Mouse (Mus musculus) heart, adult 2 months (tissue): Measurements from ENCODE around the gene Rfx3. TPM values are rescaled to one million over a fixed set of nuclear protein-coding genes. Genes with fewer than 3 reads are reported as not detected.

ENCODE experiments used
- DNase-seq, 2 experiments: peaks; one replicate each; pipeline ENCODE4 v3.0.0; 2021
- H3K27ac ChIP-seq: fragments of 200-600 bp; 2 replicates; pipeline ENCODE4 v1.8.1; 2022
- H3K27me3 ChIP-seq: fragments of 200-500 bp; 2 replicates; pipeline ENCODE4 v1.6.1; 2012; ENCODE audit warnings: mild to moderate bottlenecking, low read length, inconsistent platforms, mixed read lengths; ENCODE audit not compliant: control insufficient read depth, insufficient read depth
- H3K36me3 ChIP-seq: fragments of 200-500 bp; 2 replicates; pipeline ENCODE4 v1.6.1; 2012; ENCODE audit warnings: low read length, inconsistent platforms; ENCODE audit not compliant: control insufficient read depth, insufficient read depth
- H3K4me1 ChIP-seq: fragments of 200-500 bp; 2 replicates; pipeline ENCODE4 v1.6.1; 2011; ENCODE audit warnings: low read length; ENCODE audit not compliant: control insufficient read depth, insufficient read depth
- H3K4me3 ChIP-seq: fragments of 200-600 bp; 2 replicates; pipeline ENCODE4 v1.8.1; 2022
- H3K79me2 ChIP-seq: fragments of 200-500 bp; replicated peaks from 2 replicates; pipeline ENCODE4 v1.6.1; 2012; ENCODE audit warnings: mild to moderate bottlenecking, inconsistent platforms, low read length, moderate library complexity, mixed read lengths; ENCODE audit not compliant: control insufficient read depth, insufficient read depth
- H3K9ac ChIP-seq: fragments of 200-500 bp; 2 replicates; pipeline ENCODE4 v1.6.1; 2012; ENCODE audit warnings: low read depth, mild to moderate bottlenecking, control low read depth, inconsistent platforms, low read length, mixed read lengths
- CTCF ChIP-seq: fragments of 200-600 bp; IDR thresholded peaks from 2 replicates; pipeline ENCODE4 v1.8.1; 2022; ENCODE audit warnings: antibody characterized with exemption, mild to moderate bottlenecking, moderate library complexity
- EP300 ChIP-seq: fragments of 200-500 bp; IDR thresholded peaks from 2 replicates; pipeline ENCODE4 v1.6.1; 2011; ENCODE audit warnings: low read depth, low read length, control low read depth; ENCODE audit not compliant: insufficient read depth
- POLR2A ChIP-seq: fragments of 200-500 bp; IDR thresholded peaks from 2 replicates; pipeline ENCODE4 v1.6.1; 2011; ENCODE audit warnings: mild to moderate bottlenecking, low read depth, low read length, control low read depth; ENCODE audit not compliant: insufficient read depth
- WGBS: fragments of 180-500 bp; shearing (Covaris S2); methylation state at CpG from one replicate; pipeline ENCODE4 v1.1.7; 2018; 5-methylcytosine and 5-hydroxymethylcytosine counted together
- intact Hi-C: fragments of 180-260 bp; cut with DNase I; formaldehyde crosslinking; loops from one replicate; pipeline ENCODE4 v1.15.1; 2025
- polyA plus RNA-seq: library from polyadenylated mRNA; depleted of rRNA; stranded (reverse); fragments of >200 nt; gene quantifications from 2 replicates; pipeline ENCODE4 v1.2.3, GENCODE M21; 2012
- total RNA-seq, 2 experiments: library from RNA; stranded (reverse); gene quantifications; 2 replicates each; pipeline ENCODE4 v1.2.3; 2021

Rfx3 gene
- total and polyA plus RNA-seq, 3 experiments: 1.2 to 3.1 (median 2.7) TPM

DNA sequence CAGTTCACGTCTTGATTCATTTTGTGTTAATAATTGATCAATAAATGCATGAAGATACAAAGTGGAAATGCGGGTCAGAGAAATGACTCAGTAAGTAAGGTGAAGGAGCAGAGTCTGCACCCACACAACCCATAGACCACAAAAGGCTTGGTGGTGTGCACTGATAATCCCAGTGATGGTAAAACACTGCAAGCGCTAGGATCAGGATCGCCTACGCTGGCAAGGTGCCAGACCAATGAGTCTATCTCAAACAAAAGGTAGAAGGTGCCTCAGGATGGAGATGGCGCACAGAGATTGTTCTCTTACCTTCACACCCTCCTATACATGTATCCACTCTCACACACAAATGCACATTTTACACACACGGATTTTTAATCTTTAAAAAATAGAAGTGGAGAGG, 18.2 kb downstream of the Rfx3 start:
- Histone ChIP-seq H3K79me2 (no peaks in the 10 kb centered on the region), H3K27me3 (no peaks in the 10 kb centered on the region), H3K9ac (no peak overlapping the region), H3K4me3 (no peak overlapping the region), H3K4me1 (no peaks in the 10 kb centered on the region), H3K27ac (no peak overlapping the region), H3K36me3 (no peaks in the 10 kb centered on the region)
- no peak for DNase-seq
- intact Hi-C loops: no loop called here
- 86% methylated on average over 7 of the region's 7 CpGs for WGBS
- no peak for TF ChIP-seq POLR2A

DNA sequence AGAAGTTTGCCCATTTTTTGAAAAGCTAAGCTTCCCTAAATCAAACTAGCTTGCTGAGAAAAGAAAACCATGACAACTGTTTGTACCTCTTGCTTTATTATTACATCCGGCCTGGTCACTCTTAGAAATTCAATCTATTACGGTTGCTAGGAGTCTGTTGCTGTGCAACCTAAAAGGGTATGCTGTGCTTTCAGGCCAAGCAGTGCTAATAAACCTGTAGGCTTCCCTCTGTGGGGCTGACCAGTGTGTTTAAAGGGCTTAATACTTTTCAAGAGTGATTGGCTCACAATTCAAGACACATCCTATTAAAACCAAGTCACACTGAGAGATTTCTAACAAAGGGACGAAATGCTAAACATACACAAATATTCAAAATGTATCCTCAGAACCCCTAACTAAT, 22.2 kb downstream of the Rfx3 start:
- no peaks in the 10 kb centered on the region for H3K4me1 ChIP-seq
- no peaks in the 10 kb centered on the region for H3K27me3 ChIP-seq
- H3K79me2 ChIP-seq: no peaks in the 10 kb centered on the region
- H3K9ac ChIP-seq: no peak overlapping the region
- intact Hi-C loops: no loop called here
- WGBS: 89% methylated on average over 3 of the region's 3 CpGs
- no peak overlapping the region for H3K4me3 ChIP-seq
- DNase-seq: no peak
- TF ChIP-seq POLR2A (no peak), CTCF (no peak)
- H3K27ac ChIP-seq: no peak overlapping the region
- no peaks in the 10 kb centered on the region for H3K36me3 ChIP-seq

DNA sequence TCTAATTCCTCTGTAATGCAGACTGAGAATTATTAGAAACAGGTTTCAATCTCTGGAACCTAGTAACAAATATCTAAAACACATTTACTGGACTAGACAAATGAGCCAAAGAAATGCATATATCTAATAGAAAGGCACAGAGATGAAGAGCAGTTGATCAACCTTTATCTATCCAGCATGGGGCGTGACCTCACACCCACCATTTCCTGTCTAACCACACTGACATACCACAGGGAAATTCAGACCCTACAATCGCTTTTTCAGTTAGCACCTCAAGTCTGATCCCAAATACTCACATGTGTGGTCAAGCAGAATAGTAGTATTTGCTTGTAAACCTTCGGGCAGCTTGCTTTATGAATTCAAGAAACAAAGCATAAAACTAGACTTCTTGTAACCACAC, 43.4 kb downstream of the Rfx3 start:
- Histone ChIP-seq H3K79me2 (no peaks in the 10 kb centered on the region), H3K4me1 (no peaks in the 10 kb centered on the region; the same call in 1 of the 2 replicates), H3K27ac (no peak overlapping the region), H3K27me3 (no peaks in the 10 kb centered on the region), H3K9ac (no peak overlapping the region), H3K4me3 (no peak overlapping the region), H3K36me3 (0 out of 2 replicates have a peak, but pooled peaks cover 2% of the 10 kb centered on the region)
- TF ChIP-seq EP300: no peak
- no peak for TF ChIP-seq CTCF
- no peak for TF ChIP-seq POLR2A
- no peak for DNase-seq
- 77% methylated on average over 3 of the region's 3 CpGs for WGBS
- intact Hi-C loops: no loop called here

DNA sequence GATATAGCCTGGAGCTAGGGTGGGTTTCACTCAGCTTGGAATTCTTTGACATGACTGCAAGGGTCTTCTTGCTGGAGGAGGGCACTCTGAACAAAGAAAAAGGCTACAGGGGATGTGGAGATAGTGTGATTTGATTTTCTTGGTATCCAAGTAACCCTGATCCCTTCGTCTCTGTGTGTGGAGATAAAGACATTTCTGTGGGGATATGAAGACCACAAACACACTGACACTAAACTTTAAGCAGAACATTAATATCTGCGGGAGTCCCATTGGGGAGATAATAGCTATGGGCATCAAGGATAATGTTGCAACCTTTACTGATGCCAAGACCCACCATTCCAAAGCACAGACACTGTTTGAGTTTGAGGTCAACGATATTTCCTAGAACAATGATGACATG, 49.7 kb downstream of the Rfx3 start:
- TF ChIP-seq POLR2A (no peak), CTCF (no peak), EP300 (no peak)
- WGBS: 84% methylated on average over 3 of the region's 3 CpGs
- Histone ChIP-seq H3K27ac (no peak overlapping the region), H3K79me2 (no peaks in the 10 kb centered on the region), H3K36me3 (0 out of 2 replicates have a peak, but pooled peaks cover 2% of the 10 kb centered on the region), H3K9ac (no peak overlapping the region), H3K27me3 (no peaks in the 10 kb centered on the region), H3K4me3 (no peak overlapping the region), H3K4me1 (no peaks in the 10 kb centered on the region; the same call in 1 of the 2 replicates)
- intact Hi-C loops: no loop called here
- DNase-seq: no peak

DNA sequence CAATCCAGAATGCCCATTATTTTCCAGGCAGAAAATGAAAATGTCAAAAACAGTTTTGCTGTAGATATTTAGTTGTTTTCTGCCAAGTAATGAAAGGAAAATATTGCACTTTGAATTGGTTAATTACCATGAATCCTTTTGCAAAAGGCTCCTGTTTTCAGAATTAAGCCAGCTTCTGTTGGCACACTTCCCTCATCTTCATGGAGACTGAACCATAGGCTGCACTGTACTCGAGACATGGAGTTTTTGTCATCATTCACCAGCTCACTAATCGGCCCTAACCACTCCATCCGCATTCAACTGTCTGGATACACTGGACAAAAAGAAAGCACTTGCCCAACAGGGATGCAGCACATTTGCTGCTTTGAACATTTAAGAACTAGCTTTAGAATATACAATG, 75.5 kb downstream of the Rfx3 start:
- no peaks in the 10 kb centered on the region for H3K79me2 ChIP-seq
- WGBS: 77% methylated on average over 3 of the region's 3 CpGs
- no peak for DNase-seq
- no peaks in the 10 kb centered on the region for H3K36me3 ChIP-seq
- no peak for TF ChIP-seq EP300
- no peak for TF ChIP-seq POLR2A
- no peak for TF ChIP-seq CTCF
- H3K27ac ChIP-seq: no peak overlapping the region
- intact Hi-C loops: no loop called here
- H3K4me3 ChIP-seq: no peak overlapping the region
- H3K4me1 ChIP-seq: no peaks in the 10 kb centered on the region; the same call in 1 of the 2 replicates
- H3K9ac ChIP-seq: no peak overlapping the region
- no peaks in the 10 kb centered on the region for H3K27me3 ChIP-seq

DNA sequence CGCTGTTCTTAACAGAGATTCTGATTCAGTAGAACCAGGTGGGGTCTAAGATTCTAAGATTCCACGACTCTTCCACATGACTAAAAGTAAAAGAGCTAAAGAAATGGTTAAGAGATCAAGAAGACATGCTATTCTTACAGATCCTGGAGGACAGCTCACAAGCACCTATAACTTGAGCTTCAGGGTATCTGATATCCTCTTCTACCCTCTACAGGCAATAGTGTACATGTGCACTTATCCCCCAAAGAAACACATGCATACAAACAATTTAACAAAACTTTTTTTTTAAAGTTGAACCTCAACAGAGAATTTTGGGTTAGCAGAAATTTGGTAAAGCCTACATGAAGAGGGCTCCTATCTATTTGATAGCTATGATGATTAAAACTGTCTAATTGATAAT, 79.8 kb downstream of the Rfx3 start:
- TF ChIP-seq EP300: no peak
- DNase-seq: no peak
- H3K4me3 ChIP-seq: no peak overlapping the region
- WGBS: 94% methylated on average over 2 of the region's 2 CpGs
- no peaks in the 10 kb centered on the region for H3K27me3 ChIP-seq
- intact Hi-C loops: no loop called here
- H3K4me1 ChIP-seq: no peaks in the 10 kb centered on the region; the same call in 1 of the 2 replicates
- H3K9ac ChIP-seq: no peak overlapping the region
- H3K27ac ChIP-seq: no peak overlapping the region
- H3K79me2 ChIP-seq: no peaks in the 10 kb centered on the region
- H3K36me3 ChIP-seq: no peaks in the 10 kb centered on the region

DNA sequence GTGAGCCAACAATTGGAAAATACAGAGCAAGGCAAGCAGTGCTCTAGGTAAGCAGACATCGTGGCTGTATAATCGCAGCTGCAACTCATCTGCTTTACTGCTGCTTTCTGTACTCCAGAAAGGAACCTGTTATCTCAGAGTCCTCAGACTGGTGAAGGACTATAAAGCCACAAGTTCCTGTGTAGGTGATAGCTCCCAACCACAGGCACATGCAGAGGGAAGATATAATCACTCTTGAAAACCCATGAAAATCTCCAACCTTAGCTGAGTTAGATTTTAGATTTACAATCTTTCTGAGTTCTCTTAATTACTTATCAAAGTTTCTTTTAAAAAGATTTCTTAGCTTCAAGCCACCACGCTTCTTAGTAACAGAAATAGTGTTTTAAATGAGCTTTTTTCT, 84.6 kb downstream of the Rfx3 start:
- 42% methylated on average over 3 of the region's 3 CpGs for WGBS
- intact Hi-C loops: no loop called here
- no peak overlapping the region for H3K4me3 ChIP-seq
- H3K27ac ChIP-seq: no peak overlapping the region
- no peaks in the 10 kb centered on the region for H3K27me3 ChIP-seq
- no peak for TF ChIP-seq CTCF
- TF ChIP-seq EP300: no peak
- TF ChIP-seq POLR2A: no peak
- no peaks in the 10 kb centered on the region for H3K36me3 ChIP-seq
- no peak for DNase-seq
- no peaks in the 10 kb centered on the region for H3K4me1 ChIP-seq
- H3K9ac ChIP-seq: no peak overlapping the region
- H3K79me2 ChIP-seq: no peaks in the 10 kb centered on the region
